Mouse (Mus musculus): Measurements from ENCODE around the gene Zfp385c.

- no peak for TF ChIP-seq POLR2A (IDR thresholded peaks at IDR 0.05; ENCODE audit: borderline replicate concordance, low read depth, low read length)
- TF ChIP-seq CTCF (IDR thresholded peaks at IDR 0.05; ENCODE audit: low read depth, low read length): no peak
Observed at GRCm38 (mm10) chr11:100685371-100685770, 6.9 kb downstream of the Zfp385c start.
